Mouse (Mus musculus) stomach, postnatal 0 days (tissue): ENCODE measurements around the gene Dnajb1.

Source experiments
- CTCF ChIP-seq: IDR thresholded peaks from 2 replicates; pipeline ENCODE4 v1.5.1; 2016; ENCODE audit warnings: antibody characterized with exemption, low read depth, mild to moderate bottlenecking, moderate library complexity
- EP300 ChIP-seq: optimal IDR thresholded peaks from 2 replicates; pipeline ENCODE3; 2016; ENCODE audit warnings: antibody characterized with exemption

GRCm38 (mm10) chr8:83638856-83639255 lies 30.9 kb downstream of the Dnajb1 start:
- no peak for TF ChIP-seq EP300
- no peak for TF ChIP-seq CTCF
